Comparison of ENCODE assay signal across 12 mouse cellular contexts in the genomic region with DNA sequence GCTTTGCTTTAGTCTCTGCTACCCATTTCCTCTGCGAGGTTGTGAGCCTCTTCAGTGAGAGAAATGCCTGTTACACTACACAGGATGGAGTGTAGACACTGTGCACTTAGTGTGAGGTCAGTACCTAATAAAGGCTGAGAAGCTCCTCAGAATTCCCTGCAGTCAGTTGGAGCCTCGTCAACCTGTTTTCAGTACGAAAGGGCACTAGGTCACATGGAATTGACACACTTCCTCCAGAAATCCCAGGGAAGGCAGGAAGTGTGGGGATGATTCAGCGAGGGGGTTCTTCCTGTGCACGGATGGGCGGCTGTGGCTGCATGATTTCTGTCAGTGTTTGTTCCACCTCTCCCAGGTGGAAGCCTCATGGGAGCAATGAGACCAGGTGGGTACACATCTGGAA. TPM values are rescaled to one million over a fixed set of nuclear protein-coding genes. Genes with fewer than 3 reads are reported as not detected.
DNase-seq lines count a peak whose midpoint lies in the region; ATAC-seq and TF ChIP-seq lines count a peak whose summit lies in the region.
"Had no signal": no experiment of that assay in that cellular context is flagged by ENCODE, and none has a peak within 500 bp of the region (broad histone marks: within the 10 kb centered on the region; RNA-seq: fewer than 3 reads in every experiment).

No protein-coding gene starts in this region.

- no peak overlapping the region for H3K9ac ChIP-seq in liver, embryonic 13.5 days
- no peak overlapping the region for H3K9ac ChIP-seq in liver, embryonic 11.5 days (ENCODE audit: low read depth, low read length)
- H3K9ac ChIP-seq in midbrain, embryonic 15.5 days: no peak overlapping the region

- H3K36me3 ChIP-seq in liver, embryonic 13.5 days: no peaks in the 10 kb centered on the region
- no peaks in the 10 kb centered on the region for H3K36me3 ChIP-seq in liver, embryonic 11.5 days (ENCODE audit: control insufficient read depth, insufficient read depth, low read length)
- H3K36me3 ChIP-seq in midbrain, embryonic 15.5 days (replicated peaks): no peaks in the 10 kb centered on the region
- H3K36me3 ChIP-seq: G1E had no signal

- no peak for TF ChIP-seq POLR2A in embryonic fibroblast, embryonic 13.5 days (IDR thresholded peaks at IDR 0.05; ENCODE audit: low read depth, low read length)

- no peak for DNase-seq in liver, embryonic 13.5 days
- no peak for DNase-seq in liver, embryonic 11.5 days (ENCODE audit: low spot score)
- DNase-seq in kidney, adult 8-10 months: peak; percentile 45 to 49
- peak; percentile 47 for DNase-seq in mesoderm, embryonic 11.5 days (ENCODE audit: low read depth, low spot score)
- DNase-seq in left cerebral cortex, adult 8-10 months (ENCODE audit: low spot score in 2 of 2): no peak
- DNase-seq in right cerebral cortex, postnatal 25 days: no peak
- DNase-seq: cerebellum, adult 9-10 months; thymus, adult 2 months had no signal

- H3K27me3 ChIP-seq in liver, embryonic 13.5 days: no peaks in the 10 kb centered on the region
- no peaks in the 10 kb centered on the region for H3K27me3 ChIP-seq in liver, embryonic 11.5 days (replicated peaks; ENCODE audit: control insufficient read depth, insufficient read depth, low read length)
- no peaks in the 10 kb centered on the region for H3K27me3 ChIP-seq in midbrain, embryonic 15.5 days (replicated peaks)

- peaks cover 12% of the 10 kb centered on the region for H3K4me1 ChIP-seq in liver, embryonic 13.5 days (replicated peaks)
- peaks cover 2% of the 10 kb centered on the region; the same call in 1 of the 2 replicates for H3K4me1 ChIP-seq in liver, embryonic 11.5 days (replicated peaks; ENCODE audit: control insufficient read depth, insufficient read depth, low read length)
- H3K4me1 ChIP-seq in embryonic fibroblast, embryonic 13.5 days (ENCODE audit: control insufficient read depth, insufficient read depth, low read length): peaks cover 20% of the 10 kb centered on the region
- H3K4me1 ChIP-seq in midbrain, embryonic 15.5 days: no peaks in the 10 kb centered on the region

- 38% methylated on average over 6 of the region's 6 CpGs for WGBS in liver, embryonic 13.5 days (ENCODE audit: insufficient replicate concordance)
- WGBS in liver, embryonic 11.5 days: 45% methylated on average over 6 of the region's 6 CpGs
- 78% methylated on average over 6 of the region's 6 CpGs for WGBS in midbrain, embryonic 15.5 days

- H3K4me2 ChIP-seq in liver, embryonic 13.5 days: no peak overlapping the region
- H3K4me2 ChIP-seq in liver, embryonic 11.5 days: no peak overlapping the region
- H3K4me2 ChIP-seq in midbrain, embryonic 15.5 days: no peak overlapping the region

- H3K9me3 ChIP-seq in liver, embryonic 13.5 days (replicated peaks): no peaks in the 10 kb centered on the region
- no peaks in the 10 kb centered on the region for H3K9me3 ChIP-seq in liver, embryonic 11.5 days (ENCODE audit: control insufficient read depth, low read length)
- H3K9me3 ChIP-seq in midbrain, embryonic 15.5 days: no peaks in the 10 kb centered on the region
- H3K9me3 ChIP-seq: G1E had no signal

- H3K27ac ChIP-seq in liver, embryonic 13.5 days: no peak overlapping the region; the same call in 1 of the 2 replicates
- H3K27ac ChIP-seq in liver, embryonic 11.5 days (ENCODE audit: low read depth, low read length): no peak overlapping the region
- peak overlapping the region; percentile 55 for H3K27ac ChIP-seq in embryonic fibroblast, embryonic 13.5 days (ENCODE audit: insufficient read depth, low read length)
- H3K27ac ChIP-seq in midbrain, embryonic 15.5 days: no peak overlapping the region

- no peak for TF ChIP-seq CTCF in embryonic fibroblast, embryonic 13.5 days (IDR thresholded peaks at IDR 0.05; ENCODE audit: borderline replicate concordance, insufficient read depth, low read length)

- no peak overlapping the region for H3K4me3 ChIP-seq in liver, embryonic 13.5 days (replicated peaks)
- H3K4me3 ChIP-seq in liver, embryonic 11.5 days (ENCODE audit: low read depth, low read length): no peak overlapping the region
- H3K4me3 ChIP-seq in embryonic fibroblast, embryonic 13.5 days (ENCODE audit: insufficient read depth, low read length): no peak overlapping the region
- H3K4me3 ChIP-seq in midbrain, embryonic 15.5 days: no peak overlapping the region

- ATAC-seq in liver, embryonic 13.5 days (ENCODE audit: low read depth): peak; percentile 54; the same call in 1 of the 2 replicates
- no peak; the same call in 1 of the 2 replicates for ATAC-seq in liver, embryonic 11.5 days (replicated peaks; ENCODE audit: low FRiP score)
- no peak for ATAC-seq in midbrain, embryonic 15.5 days (replicated peaks)

RNA-seq across cellular contexts. Expression of a gene that starts 21.1 kb away (rescaled TPM):
- polyA plus RNA-seq in liver, embryonic 13.5 days (2015; fragmentation: Nextera tagmentation; extraction: Ambion mirVana): not detected in 2 replicates
- polyA plus RNA-seq in liver, embryonic 11.5 days (2014; fragmentation: Nextera tagmentation; extraction: Ambion mirVana): 0.08 and 0.17 TPM in 2 replicates
- not detected in 2 replicates for polyA plus RNA-seq in embryonic fibroblast, embryonic 13.5 days (2011; ENCODE audit: insufficient read length, low read depth, missing spikeins)
- total RNA-seq in left cerebral cortex, adult 8-10 months (2022): not detected
- polyA plus RNA-seq in midbrain, embryonic 15.5 days (2015; fragmentation: Nextera tagmentation; extraction: Ambion mirVana): 0.08 TPM in 1 of 2 replicates, not detected in the other
- total RNA-seq: heart, postnatal 10 days had no signal
- polyA plus RNA-seq: G1E; thymus, adult 2 months had no signal

RNA-seq across cellular contexts. Expression of a gene that starts 44.8 kb away (rescaled TPM):
- polyA plus RNA-seq in liver, embryonic 13.5 days (2015; fragmentation: Nextera tagmentation; extraction: Ambion mirVana): 9.0 and 13.6 TPM in 2 replicates
- 31.1 and 33.1 TPM in 2 replicates for polyA plus RNA-seq in liver, embryonic 11.5 days (2014; fragmentation: Nextera tagmentation; extraction: Ambion mirVana)
- 196 and 246 TPM in 2 replicates for polyA plus RNA-seq in embryonic fibroblast, embryonic 13.5 days (2011; ENCODE audit: insufficient read length, low read depth, missing spikeins)
- 10 to 100 TPM; 48.2 to 53.8 (median 52.5) TPM for total RNA-seq in left cerebral cortex, adult 8-10 months (2022)
- 16.1 and 17.8 TPM in 2 replicates for polyA plus RNA-seq in midbrain, embryonic 15.5 days (2015; fragmentation: Nextera tagmentation; extraction: Ambion mirVana)

Comparison
In these comparisons a context has a peak if more than half of its experiments do, and no peak if none do; other contexts are left out.
1. DNase-seq: peak in kidney, adult 8-10 months (2 of 2) and mesoderm, embryonic 11.5 days (single experiment); none in liver, embryonic 13.5 days (single experiment), liver, embryonic 11.5 days (single experiment), left cerebral cortex, adult 8-10 months (0 of 2) and right cerebral cortex, postnatal 25 days (single experiment).